Mouse (Mus musculus) testis, adult 2 months (tissue): ENCODE measurements around the gene Cryba2. TPM values are rescaled to one million over a fixed set of nuclear protein-coding genes. Genes with fewer than 3 reads are reported as not detected.

Experiments used
- H3K27ac ChIP-seq: fragments of 200-500 bp; 2 replicates; pipeline ENCODE4 v1.5.1; 2012; ENCODE audit warnings: low read depth, low read length; ENCODE audit not compliant: control insufficient read depth, insufficient read depth
- H3K27me3 ChIP-seq: fragments of 200-500 bp; 2 replicates; pipeline ENCODE4 v1.6.1; 2012; ENCODE audit warnings: mild to moderate bottlenecking, low read length, moderate library complexity; ENCODE audit not compliant: control insufficient read depth, insufficient read depth
- H3K36me3 ChIP-seq: fragments of 200-500 bp; 2 replicates; pipeline ENCODE4 v1.6.1; 2012; ENCODE audit warnings: mild to moderate bottlenecking, low read length; ENCODE audit not compliant: control insufficient read depth, insufficient read depth
- H3K4me1 ChIP-seq: fragments of 200-500 bp; 2 replicates; pipeline ENCODE4 v1.6.1; 2012; ENCODE audit warnings: low read length; ENCODE audit not compliant: control insufficient read depth, insufficient read depth
- H3K4me3 ChIP-seq: fragments of 200-500 bp; 2 replicates; pipeline ENCODE4 v1.5.1; 2012; ENCODE audit warnings: low read depth, mild to moderate bottlenecking, low read length, moderate library complexity, mixed read lengths; ENCODE audit not compliant: control insufficient read depth
- CTCF ChIP-seq: fragments of 200-500 bp; IDR thresholded peaks from 2 replicates; pipeline ENCODE4 v1.5.1; 2012; ENCODE audit warnings: low read depth, mild to moderate bottlenecking, inconsistent platforms, low read length, moderate library complexity; ENCODE audit not compliant: control insufficient read depth, insufficient read depth, insufficient replicate concordance
- POLR2A ChIP-seq: fragments of 200-500 bp; IDR thresholded peaks from 2 replicates; pipeline ENCODE4 v1.6.1; 2012; ENCODE audit warnings: low read depth, mild to moderate bottlenecking, inconsistent platforms, low read length, moderate library complexity; ENCODE audit not compliant: control insufficient read depth
- polyA plus RNA-seq: library from polyadenylated mRNA; depleted of rRNA; stranded (reverse); fragments of >200 nt; gene quantifications from 2 replicates; pipeline ENCODE4 v1.2.3, GENCODE M21; 2012

The Cryba2 gene
- polyA plus RNA-seq, 1 experiment = 2.0 TPM

DNA sequence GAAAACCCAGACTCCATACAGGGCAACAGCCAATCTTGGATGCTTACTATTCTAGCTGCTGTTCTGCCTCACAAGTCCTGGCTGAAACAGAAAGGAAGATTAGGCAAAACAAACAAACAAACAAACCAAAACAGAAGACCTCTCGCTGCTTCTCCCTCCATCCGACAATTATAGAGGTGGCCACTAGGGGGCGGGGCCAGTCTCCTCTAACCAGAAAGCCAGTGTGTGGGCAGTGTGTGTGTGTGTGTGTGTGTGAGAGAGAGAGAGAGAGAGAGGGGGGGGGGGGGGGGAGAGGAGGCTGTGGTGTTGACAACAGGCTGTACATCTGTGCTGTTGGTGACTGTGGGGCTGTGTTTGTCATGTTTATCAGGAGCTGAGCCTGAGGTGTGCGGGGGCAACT lies 2.0 kb upstream of the Cryba2 start:
- Histone ChIP-seq H3K36me3 (no peaks in the 10 kb centered on the region), H3K4me1 (peaks cover 16% of the 10 kb centered on the region), H3K27ac (no peak overlapping the region), H3K27me3 (no peaks in the 10 kb centered on the region), H3K4me3 (no peak overlapping the region)
- TF ChIP-seq CTCF (peak; percentile 62; the same call in 1 of the 2 replicates), POLR2A (no peak)

DNA sequence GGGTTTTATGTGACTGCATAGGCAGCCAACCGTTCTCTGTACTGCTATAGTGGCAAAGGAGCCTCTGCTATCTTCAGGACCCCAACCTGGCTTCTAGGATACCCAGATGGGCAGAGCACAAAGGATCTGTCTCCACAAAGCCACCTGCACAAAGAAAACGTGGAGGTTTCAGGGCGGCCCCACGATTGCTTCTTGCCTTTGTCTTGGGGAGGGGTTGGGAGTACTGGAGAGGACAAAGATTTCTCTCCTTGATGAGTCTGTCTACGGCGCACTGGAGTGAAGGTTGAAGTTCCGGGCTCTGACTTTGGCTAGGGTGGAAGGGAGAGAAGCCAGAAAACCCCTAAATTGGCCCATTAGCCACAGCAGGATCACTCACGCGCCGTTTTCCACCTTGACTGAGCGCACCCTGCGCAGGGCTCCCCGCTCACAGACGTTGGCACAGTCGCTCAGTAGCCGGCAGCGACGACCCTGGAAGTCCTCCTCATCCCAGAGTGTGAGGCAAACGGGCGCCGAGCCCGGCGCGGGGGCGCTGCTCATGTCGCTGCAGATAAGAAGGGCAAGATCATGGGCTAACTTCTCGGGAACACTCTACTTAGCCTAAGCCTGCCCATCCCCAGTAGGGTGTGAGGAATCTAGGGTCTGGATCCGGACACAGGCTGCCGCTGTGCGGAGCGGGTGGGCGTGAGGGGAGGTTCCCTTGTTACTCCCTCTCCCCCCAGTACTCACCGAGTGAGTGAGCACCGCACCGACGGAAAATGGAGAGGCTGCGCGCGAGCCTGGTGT lies 401 bp downstream of the Cryba2 start:
- H3K4me3 ChIP-seq = no peak overlapping the region
- H3K27me3 ChIP-seq = no peaks in the 10 kb centered on the region
- H3K27ac ChIP-seq = no peak overlapping the region
- TF ChIP-seq POLR2A = no peak
- H3K36me3 ChIP-seq = no peaks in the 10 kb centered on the region
- H3K4me1 ChIP-seq = peaks cover 7% of the 10 kb centered on the region

DNA sequence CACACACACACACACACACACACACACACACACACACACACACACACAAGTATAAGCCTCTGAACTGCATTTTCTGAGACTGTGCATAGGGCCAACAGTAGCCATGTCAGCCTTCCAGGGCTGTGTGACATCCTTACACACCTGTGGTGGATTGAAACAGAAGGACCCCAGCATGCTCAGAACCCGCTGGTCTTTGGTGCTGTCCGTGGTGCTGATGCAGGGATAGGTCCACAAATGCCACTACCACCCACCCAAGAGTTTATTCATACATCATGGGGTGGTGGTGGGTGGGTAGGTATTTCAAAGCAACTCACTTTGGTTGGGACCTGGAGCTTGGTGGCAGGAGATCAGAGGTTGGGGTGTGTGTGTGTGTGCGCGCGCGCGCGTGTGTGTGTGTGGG lies 1.4 kb downstream of the Cryba2 start:
- Histone ChIP-seq H3K4me1 (peaks cover 7% of the 10 kb centered on the region), H3K27ac (no peak overlapping the region), H3K27me3 (no peaks in the 10 kb centered on the region), H3K36me3 (no peaks in the 10 kb centered on the region), H3K4me3 (no peak overlapping the region)
- TF ChIP-seq CTCF = no peak
- TF ChIP-seq POLR2A = no peak

DNA sequence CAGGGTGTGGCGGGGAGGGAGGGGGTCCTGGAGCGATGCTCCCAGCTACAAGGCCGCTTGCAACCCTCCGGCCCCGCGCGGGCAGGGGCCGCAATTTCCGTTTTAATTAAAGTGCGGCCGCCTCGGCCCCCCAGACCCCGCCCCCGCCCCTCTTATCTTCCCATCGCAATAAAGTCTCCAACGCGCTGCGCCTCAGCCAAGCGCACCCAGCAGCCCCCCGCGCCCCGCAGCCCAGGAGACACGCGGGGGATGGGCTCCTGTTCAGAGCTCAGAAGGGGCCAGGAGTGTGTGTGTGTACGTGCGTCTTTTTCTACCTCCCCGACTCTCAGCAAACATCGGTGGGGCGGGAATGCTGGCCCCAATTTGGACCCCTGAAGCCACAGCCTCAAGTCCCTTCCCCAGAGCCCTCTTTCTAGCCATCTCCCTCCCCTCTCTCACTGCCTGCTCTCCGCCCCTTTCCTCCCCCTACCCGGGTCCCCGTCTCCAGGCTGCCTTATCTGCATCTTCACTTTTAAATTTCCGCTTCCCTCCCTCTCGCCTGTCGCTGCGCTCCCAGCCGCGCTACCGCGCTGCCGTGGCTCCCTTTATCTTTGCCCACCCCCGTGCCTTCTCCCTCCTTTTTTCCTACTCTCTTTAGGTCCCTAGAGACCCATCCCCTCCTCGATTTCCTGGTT lies 7.4 kb downstream of the Cryba2 start, which contains the start of gene Fev:
Gene Fev, minus strand, starts transcription at position 51 of the 674 bp plus-strand sequence.
- Histone ChIP-seq H3K36me3 (no peaks in the 10 kb centered on the region), H3K27ac (no peak within 1 kb of the TSS), H3K4me3 (no peak within 1 kb of the TSS; the same call in 1 of the 2 replicates), H3K27me3 (peaks cover 12% of the 10 kb centered on the region), H3K4me1 (peaks cover 19% of the 10 kb centered on the region)
- TF ChIP-seq CTCF (no peak), POLR2A (no peak)

DNA sequence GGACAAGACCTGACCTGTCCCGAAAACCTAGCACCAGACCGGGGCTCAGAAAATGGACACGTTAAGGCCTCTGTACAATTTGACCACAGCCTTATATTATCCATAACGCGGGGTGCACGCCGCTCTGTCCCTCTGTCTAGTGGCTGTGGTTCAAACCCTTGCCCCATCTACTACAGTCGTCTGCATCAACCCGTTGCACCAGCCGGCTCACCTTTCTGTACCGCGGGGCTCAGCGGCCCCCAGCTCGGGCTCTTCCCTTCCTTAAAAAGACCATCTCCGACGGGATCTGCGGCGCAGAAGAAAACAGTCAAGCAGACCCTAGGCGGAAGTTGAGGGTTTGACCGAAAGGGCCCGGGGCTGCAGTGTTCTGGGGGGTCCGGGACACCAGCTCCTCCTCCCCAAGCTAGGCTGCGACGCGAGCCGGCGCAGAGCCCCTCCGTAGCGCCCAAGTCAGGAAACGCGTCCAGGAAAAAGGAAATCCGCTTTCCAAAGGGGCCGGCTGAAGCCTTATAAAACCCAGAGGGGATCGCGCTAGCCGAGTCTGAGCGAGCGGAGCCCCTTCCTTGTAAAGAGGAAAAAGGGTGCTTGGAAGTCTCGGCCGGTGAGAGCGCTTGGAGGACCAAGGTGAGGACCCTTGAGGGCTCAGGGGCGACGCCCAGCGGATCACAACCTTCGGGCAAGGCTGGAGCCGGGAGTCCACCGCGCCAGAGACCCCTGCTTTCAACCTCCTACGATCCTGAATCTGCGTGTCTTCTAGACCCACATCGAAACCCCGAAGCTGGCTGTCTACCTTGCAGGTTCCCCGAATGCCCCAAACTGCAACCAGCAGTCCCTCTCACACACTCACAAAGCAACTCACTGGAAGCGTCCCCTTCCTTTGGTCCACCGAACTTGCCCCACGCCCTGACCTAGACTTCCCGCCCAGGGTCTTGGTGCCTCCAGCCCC lies 8.5 kb downstream of the Cryba2 start:
- Histone ChIP-seq H3K4me1 (peaks cover 19% of the 10 kb centered on the region), H3K4me3 (no peak overlapping the region; the same call in 1 of the 2 replicates), H3K36me3 (no peaks in the 10 kb centered on the region), H3K27me3 (peaks cover 12% of the 10 kb centered on the region), H3K27ac (no peak overlapping the region)
- TF ChIP-seq CTCF (no peak), POLR2A (no peak)

DNA sequence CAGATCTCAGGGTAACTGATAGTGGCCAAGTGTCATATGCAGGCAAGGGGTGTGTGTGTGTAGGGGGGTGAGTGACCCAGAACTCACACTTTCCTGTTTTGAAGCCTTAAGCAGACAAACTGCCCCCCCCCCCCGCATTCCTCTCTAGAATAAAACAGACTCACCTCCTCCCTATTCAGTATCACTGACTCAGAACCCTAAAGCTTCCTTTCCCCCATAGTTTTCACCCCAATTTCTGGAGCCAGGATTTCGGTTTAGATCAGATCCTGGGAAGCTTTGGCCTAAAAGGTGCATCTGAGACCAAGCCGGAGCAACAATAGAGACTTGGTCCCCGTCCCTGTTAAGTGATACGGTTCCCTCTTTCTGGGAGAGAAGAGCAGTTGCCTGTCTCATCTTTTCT lies 9.5 kb downstream of the Cryba2 start:
- H3K4me1 ChIP-seq = peaks cover 19% of the 10 kb centered on the region
- no peak for TF ChIP-seq CTCF
- no peak for TF ChIP-seq POLR2A
- H3K27me3 ChIP-seq = peaks cover 12% of the 10 kb centered on the region
- no peaks in the 10 kb centered on the region for H3K36me3 ChIP-seq
- H3K27ac ChIP-seq = no peak overlapping the region
- no peak overlapping the region for H3K4me3 ChIP-seq
